Mouse (Mus musculus) cerebellum, postnatal 10 days (tissue): ENCODE measurements around the gene Ptprr.

Source experiments
- DNase-seq, 2 experiments: peaks; one replicate each; pipeline ENCODE4 v3.0.0; 2021; ENCODE audit warnings: mixed read lengths in 2 of 2

The Ptprr gene

GRCm38 (mm10) chr10:116117060-116117459, 99.0 kb downstream of the Ptprr start:
- no peak for DNase-seq

- no peak for DNase-seq
Observed at GRCm38 (mm10) chr10:116121463-116121862, 103.5 kb downstream of the Ptprr start.

DNA sequence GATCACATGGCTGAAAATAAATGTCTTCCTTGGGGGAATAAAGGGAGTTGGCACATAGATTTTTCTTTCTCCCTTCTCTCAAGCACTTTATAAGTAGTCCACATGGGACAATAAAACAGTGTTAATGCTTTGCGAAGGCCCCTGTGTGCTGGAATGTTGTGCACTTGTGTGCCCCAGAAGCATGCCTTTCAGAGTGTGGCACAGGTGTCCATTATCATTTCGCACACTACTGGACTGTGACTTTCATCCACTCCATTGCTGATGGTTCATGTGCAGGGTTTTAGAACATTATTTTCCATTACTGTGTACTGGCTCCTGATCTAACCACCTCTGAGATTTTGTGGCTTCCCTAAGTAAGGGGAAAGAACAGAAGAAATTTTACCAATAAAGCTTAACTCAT, 105.8 kb downstream of the Ptprr start:
- DNase-seq = no peak

DNA sequence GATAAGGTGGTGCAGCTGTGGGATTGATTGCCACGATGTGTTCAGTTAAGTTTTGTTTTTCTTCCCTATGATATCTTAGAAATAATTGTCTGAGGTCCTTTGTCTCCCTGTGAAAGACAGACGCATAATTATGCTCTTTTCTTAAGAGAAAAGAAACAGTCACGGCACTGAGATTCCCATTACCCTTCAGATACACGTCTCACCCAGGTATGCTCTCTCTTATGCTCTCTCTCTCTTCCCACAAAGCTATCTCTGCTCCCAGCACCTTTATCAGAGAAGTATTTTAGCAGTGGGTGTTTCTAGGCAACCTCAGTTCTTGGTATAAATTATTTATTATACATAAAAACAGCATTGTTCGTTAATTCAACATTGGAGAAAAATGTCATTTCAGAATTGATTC, 107.4 kb downstream of the Ptprr start:
- no peak for DNase-seq

GRCm38 (mm10) chr10:116130401-116130800, 112.4 kb downstream of the Ptprr start:
- DNase-seq = peak; percentile 40 to 60

DNA sequence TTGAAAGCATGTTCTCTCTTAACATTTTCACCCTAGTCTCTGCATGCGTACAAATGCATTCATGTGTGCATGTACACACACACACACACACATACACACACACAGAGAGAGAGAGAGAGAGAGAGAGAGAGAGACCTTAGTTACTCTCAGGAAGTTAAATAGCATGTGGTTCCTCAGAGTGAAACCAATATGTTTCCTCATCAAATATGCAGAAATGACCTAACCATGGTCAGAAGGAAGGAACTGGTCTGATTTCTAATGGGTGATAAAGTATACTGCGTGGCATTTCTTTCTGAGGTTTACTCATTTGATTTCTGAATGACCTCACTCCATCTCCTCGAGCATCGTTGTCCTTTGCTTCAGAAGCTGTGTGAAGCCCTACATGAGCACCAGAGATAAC, 113.2 kb downstream of the Ptprr start:
- no peak for DNase-seq

DNA sequence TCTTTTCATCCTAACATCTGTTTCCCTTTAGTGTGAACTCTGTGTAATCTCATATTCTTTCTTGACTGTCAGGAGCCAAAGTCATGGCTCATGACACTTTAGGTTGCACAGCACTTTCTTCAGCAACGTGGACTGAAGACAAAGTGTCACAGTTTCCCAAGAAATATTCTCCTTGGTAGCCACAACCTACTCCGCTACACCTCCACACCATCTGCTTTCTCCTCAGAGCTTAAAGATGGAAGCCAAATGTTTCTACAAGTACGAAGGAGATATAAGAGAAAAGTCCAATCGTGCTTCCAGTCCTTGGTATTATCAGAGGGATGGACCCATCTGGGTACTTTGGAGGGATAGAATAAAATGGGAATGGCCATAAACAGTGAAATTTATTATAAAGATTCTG, 114.2 kb downstream of the Ptprr start:
- no peak for DNase-seq

- no peak for DNase-seq
Observed at GRCm38 (mm10) chr10:116135187-116135586, 117.2 kb downstream of the Ptprr start.

GRCm38 (mm10) chr10:116140226-116140625, 122.2 kb downstream of the Ptprr start:
- DNase-seq = peak; percentile 42 to 67

- peak; percentile 7 to 17 for DNase-seq
Observed at GRCm38 (mm10) chr10:116143684-116144083, 125.7 kb downstream of the Ptprr start.

DNA sequence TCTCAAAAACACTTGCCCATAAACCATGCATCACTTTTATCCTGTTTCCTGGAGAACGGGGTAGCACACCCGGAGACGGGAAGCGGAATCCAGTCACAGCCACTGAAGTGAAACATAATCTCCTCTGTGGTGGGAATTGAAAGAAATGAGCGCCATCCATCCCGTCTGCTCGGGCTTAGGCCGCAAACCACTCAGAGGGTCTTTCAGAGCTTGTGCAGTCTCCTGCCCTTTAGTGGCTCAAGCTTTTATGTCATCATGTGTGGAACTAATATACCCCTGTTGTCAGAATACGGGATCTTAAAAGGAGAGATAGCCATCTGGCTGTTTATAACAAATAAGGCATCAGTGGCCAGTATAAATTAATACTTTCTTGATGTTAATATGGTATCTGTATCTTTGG, 128.1 kb downstream of the Ptprr start:
- DNase-seq = no peak

GRCm38 (mm10) chr10:116154707-116155106, 136.7 kb downstream of the Ptprr start:
- no peak for DNase-seq

GRCm38 (mm10) chr10:116156699-116157098, 138.7 kb downstream of the Ptprr start:
- DNase-seq = no peak

- no peak for DNase-seq
Observed at GRCm38 (mm10) chr10:116162338-116162737, 144.3 kb downstream of the Ptprr start.

- DNase-seq = no peak
Observed at GRCm38 (mm10) chr10:116175324-116175883, 157.4 kb downstream of the Ptprr start.

DNA sequence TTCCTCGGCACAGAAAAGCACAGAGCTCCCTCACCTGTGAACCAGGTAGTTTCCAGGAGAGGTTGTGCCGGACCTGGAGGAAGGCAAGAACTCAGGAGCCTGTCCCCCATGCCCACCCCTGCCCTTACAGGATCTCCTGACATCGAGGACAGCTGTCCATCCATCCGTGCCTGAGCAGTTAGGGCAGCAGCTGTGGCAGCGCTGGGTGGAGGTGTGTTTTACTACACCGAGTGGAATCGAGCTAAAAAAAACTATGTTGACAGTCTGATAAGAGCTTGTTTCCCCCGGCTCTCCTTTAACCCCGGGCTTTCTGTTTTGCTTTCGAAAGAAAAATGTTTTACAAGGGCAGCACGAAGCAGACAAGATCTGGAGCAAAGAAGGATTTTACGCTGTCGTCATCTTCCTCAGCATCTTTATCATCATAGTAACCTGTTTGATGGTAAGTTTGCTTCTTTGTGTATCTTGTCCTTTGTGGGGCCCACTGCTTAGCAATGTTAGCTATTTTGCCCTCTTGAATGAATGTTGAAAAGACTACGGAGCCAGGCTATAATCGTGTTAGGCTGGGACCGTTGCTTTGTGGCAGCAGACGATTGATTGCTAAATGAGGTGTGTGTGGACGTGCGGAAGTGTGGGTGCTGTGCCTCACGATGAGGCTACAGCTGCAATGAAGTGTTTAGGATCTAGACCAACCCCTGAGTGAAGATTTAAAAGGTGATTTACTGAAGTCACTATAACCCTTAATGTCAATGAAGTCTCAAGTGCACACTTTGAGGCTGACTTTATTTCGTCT, 159.6 kb downstream of the Ptprr start:
- DNase-seq = no peak

- no peak for DNase-seq
Observed at GRCm38 (mm10) chr10:116181235-116181634, 163.2 kb downstream of the Ptprr start.

GRCm38 (mm10) chr10:116182221-116182620, 164.2 kb downstream of the Ptprr start:
- no peak for DNase-seq

DNA sequence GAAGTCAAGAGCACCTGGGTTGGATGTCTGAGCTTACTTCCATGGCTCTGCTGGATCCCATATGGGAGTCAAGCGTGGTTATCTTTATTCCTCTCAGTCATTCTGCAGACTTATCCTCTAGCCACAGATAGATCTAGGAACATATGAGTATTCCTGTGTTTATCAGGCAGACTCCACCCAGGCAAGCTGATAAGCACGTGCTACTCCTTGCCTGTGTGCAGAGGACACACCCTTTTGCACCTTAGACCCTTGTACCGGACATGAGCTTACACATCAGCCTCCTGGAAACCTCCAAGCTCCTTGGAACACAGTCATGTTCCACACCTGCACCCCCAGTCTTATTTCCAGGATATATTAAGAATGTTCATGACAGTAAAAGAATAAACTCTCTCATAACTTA, 165.2 kb downstream of the Ptprr start:
- DNase-seq = no peak

GRCm38 (mm10) chr10:116191724-116192123, 173.7 kb downstream of the Ptprr start:
- no peak for DNase-seq

DNA sequence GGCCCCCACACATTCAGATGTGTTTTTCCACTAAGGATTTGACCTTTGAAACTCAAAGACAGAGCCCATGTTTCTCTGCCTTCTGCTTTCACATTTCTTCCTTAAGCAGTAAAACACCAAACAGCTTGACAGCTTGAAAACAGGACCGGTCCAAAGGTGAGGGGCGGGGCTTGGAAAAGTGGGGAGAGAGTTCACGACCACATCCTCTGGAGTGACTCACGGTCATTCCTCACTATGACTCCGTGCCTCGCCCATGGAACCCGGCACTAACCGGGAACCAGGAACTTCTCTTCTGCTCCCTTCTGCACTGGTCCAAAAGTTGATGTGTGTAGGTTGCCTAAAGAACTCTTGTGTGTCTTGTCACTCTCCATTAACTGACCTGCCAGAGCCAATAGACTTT, 174.3 kb downstream of the Ptprr start:
- DNase-seq = no peak

GRCm38 (mm10) chr10:116194409-116194808, 176.4 kb downstream of the Ptprr start:
- DNase-seq = no peak

DNA sequence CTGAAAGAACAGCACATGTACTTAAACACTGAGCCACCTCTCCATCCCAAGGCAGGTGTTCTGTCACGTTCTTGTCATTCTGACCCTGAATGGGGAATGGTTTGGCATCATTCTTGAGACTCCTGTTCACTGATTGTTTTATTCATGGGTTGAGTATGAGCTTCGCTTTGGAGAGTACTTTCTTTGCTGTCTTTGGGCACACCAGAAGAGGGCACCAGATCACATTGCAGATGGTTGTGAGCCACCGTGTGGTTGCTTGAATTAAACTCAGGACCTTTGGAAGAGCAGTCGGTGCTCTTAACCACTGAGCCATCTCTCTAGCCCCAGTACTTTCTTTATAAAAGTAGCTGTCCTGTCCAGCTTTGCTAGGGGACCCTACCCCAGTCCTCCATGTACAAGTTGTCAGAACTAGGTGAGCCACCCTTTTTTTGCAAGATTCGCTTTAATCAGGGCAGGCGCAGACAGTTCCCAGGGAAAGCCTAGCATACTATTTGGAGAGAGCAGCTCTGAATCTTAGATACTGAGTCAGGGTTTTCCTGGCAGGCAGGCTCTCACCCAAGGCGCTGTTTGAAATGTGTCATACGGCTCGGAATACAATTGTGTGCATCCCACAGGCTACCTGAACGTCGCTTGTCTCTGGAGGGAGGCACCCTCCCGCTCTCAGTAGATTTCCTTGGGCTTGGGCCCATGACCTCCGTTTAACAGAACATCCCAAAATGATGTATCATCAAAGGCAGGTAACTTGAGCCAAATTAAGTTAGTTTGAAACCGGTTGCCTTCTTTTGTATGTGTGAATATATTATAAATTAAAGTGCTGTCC, 178.8 kb downstream of the Ptprr start:
- peak; percentile 52 to 54 for DNase-seq
